Mouse (Mus musculus): ENCODE results near the gene Hddc3.

Hddc3 gene

GRCm38 (mm10) chr7:80374280-80374679 is 31.4 kb downstream of the Hddc3 start:
- no peaks in the 10 kb centered on the region for H3K9me3 ChIP-seq (ENCODE audit: low read length)
- no peaks in the 10 kb centered on the region for H3K36me3 ChIP-seq (ENCODE audit: insufficient read depth, low read length)
- no peak for TF ChIP-seq CTCF (conservative IDR thresholded peaks at IDR 0.05; ENCODE audit: low read length)
- peaks cover 31% of the 10 kb centered on the region for H3K4me1 ChIP-seq (replicated peaks; ENCODE audit: low read depth, low read length)
- H3K27me3 ChIP-seq (ENCODE audit: insufficient read depth, low read length) = peaks cover 46% of the 10 kb centered on the region
- H3K4me3 ChIP-seq (replicated peaks; ENCODE audit: low read length) = 0 out of 2 replicates have a peak overlapping the region, but pooled peaks have one; percentile 14

GRCm38 (mm10) chr7:80374733-80375132 is 31.8 kb downstream of the Hddc3 start:
- no peak for TF ChIP-seq POU5F1 (IDR thresholded peaks at IDR 0.05; ENCODE audit: borderline replicate concordance, low read length)
- TF ChIP-seq NANOG (IDR thresholded peaks at IDR 0.05; ENCODE audit: borderline replicate concordance, low read length) = no peak
- peaks cover 31% of the 10 kb centered on the region for H3K4me1 ChIP-seq (replicated peaks; ENCODE audit: low read depth, low read length)
- peaks cover 43% of the 10 kb centered on the region for H3K27me3 ChIP-seq (ENCODE audit: insufficient read depth, low read length)
- H3K4me3 ChIP-seq (replicated peaks; ENCODE audit: low read length) = no peak overlapping the region
- no peaks in the 10 kb centered on the region for H3K36me3 ChIP-seq (ENCODE audit: insufficient read depth, low read length)
- no peaks in the 10 kb centered on the region for H3K9me3 ChIP-seq (ENCODE audit: low read length)

- H3K36me3 ChIP-seq (ENCODE audit: insufficient read depth, low read length) = no peaks in the 10 kb centered on the region
- TF ChIP-seq CTCF (conservative IDR thresholded peaks at IDR 0.05; ENCODE audit: low read length) (no peak), NANOG (IDR thresholded peaks at IDR 0.05; ENCODE audit: borderline replicate concordance, low read length) (no peak)
- peaks cover 43% of the 10 kb centered on the region for H3K27me3 ChIP-seq (ENCODE audit: insufficient read depth, low read length)
- H3K4me3 ChIP-seq (replicated peaks; ENCODE audit: low read length) = no peak overlapping the region
- no peaks in the 10 kb centered on the region for H3K9me3 ChIP-seq (ENCODE audit: low read length)
- H3K4me1 ChIP-seq (replicated peaks; ENCODE audit: low read depth, low read length) = peaks cover 31% of the 10 kb centered on the region
These were observed 32.6 kb downstream of the Hddc3 start for GRCm38 (mm10) chr7:80375376-80376039.

- H3K4me1 ChIP-seq (replicated peaks; ENCODE audit: low read depth, low read length) = peaks cover 36% of the 10 kb centered on the region
- H3K4me3 ChIP-seq (replicated peaks; ENCODE audit: low read length) = no peak overlapping the region
- no peaks in the 10 kb centered on the region for H3K36me3 ChIP-seq (ENCODE audit: insufficient read depth, low read length)
- peaks cover 50% of the 10 kb centered on the region for H3K27me3 ChIP-seq (ENCODE audit: insufficient read depth, low read length)
- TF ChIP-seq CTCF (conservative IDR thresholded peaks at IDR 0.05; ENCODE audit: low read length) (no peak), POU5F1 (IDR thresholded peaks at IDR 0.05; ENCODE audit: borderline replicate concordance, low read length) (no peak), NANOG (IDR thresholded peaks at IDR 0.05; ENCODE audit: borderline replicate concordance, low read length) (no peak)
- H3K9me3 ChIP-seq (ENCODE audit: low read length) = no peaks in the 10 kb centered on the region
These were observed 33.3 kb downstream of the Hddc3 start for GRCm38 (mm10) chr7:80376192-80376591.

GRCm38 (mm10) chr7:80377471-80377870 is 34.6 kb downstream of the Hddc3 start:
- peaks cover 41% of the 10 kb centered on the region for H3K4me1 ChIP-seq (replicated peaks; ENCODE audit: low read depth, low read length)
- no peak overlapping the region for H3K4me3 ChIP-seq (replicated peaks; ENCODE audit: low read length)
- no peaks in the 10 kb centered on the region for H3K36me3 ChIP-seq (ENCODE audit: insufficient read depth, low read length)
- peaks cover 52% of the 10 kb centered on the region for H3K27me3 ChIP-seq (ENCODE audit: insufficient read depth, low read length)
- TF ChIP-seq NANOG (IDR thresholded peaks at IDR 0.05; ENCODE audit: borderline replicate concordance, low read length) = no peak
- no peak for TF ChIP-seq POU5F1 (IDR thresholded peaks at IDR 0.05; ENCODE audit: borderline replicate concordance, low read length)
- peak; percentile 97 for TF ChIP-seq CTCF (conservative IDR thresholded peaks at IDR 0.05; ENCODE audit: low read length)
- H3K9me3 ChIP-seq (ENCODE audit: low read length) = no peaks in the 10 kb centered on the region

- Histone ChIP-seq H3K4me3 (replicated peaks; ENCODE audit: low read length) (no peak overlapping the region), H3K27me3 (ENCODE audit: insufficient read depth, low read length) (peaks cover 55% of the 10 kb centered on the region), H3K36me3 (ENCODE audit: insufficient read depth, low read length) (no peaks in the 10 kb centered on the region), H3K4me1 (replicated peaks; ENCODE audit: low read depth, low read length) (peaks cover 52% of the 10 kb centered on the region), H3K9me3 (ENCODE audit: low read length) (no peaks in the 10 kb centered on the region)
- TF ChIP-seq CTCF (conservative IDR thresholded peaks at IDR 0.05; ENCODE audit: low read length) (peak; percentile 65), POU5F1 (IDR thresholded peaks at IDR 0.05; ENCODE audit: borderline replicate concordance, low read length) (no peak)
These were observed 36.6 kb downstream of the Hddc3 start for GRCm38 (mm10) chr7:80379531-80379930.

GRCm38 (mm10) chr7:80382919-80383318 is 40.0 kb downstream of the Hddc3 start:
- no peaks in the 10 kb centered on the region for H3K36me3 ChIP-seq (ENCODE audit: insufficient read depth, low read length)
- H3K9me3 ChIP-seq (ENCODE audit: low read length) = no peaks in the 10 kb centered on the region
- H3K27me3 ChIP-seq (ENCODE audit: insufficient read depth, low read length) = peaks cover 64% of the 10 kb centered on the region
- no peak for TF ChIP-seq CTCF (conservative IDR thresholded peaks at IDR 0.05; ENCODE audit: low read length)
- TF ChIP-seq POU5F1 (IDR thresholded peaks at IDR 0.05; ENCODE audit: borderline replicate concordance, low read length) = no peak
- no peak for TF ChIP-seq NANOG (IDR thresholded peaks at IDR 0.05; ENCODE audit: borderline replicate concordance, low read length)
- H3K4me1 ChIP-seq (replicated peaks; ENCODE audit: low read depth, low read length) = peaks cover 63% of the 10 kb centered on the region
- peak overlapping the region; percentile 57 for H3K4me3 ChIP-seq (replicated peaks; ENCODE audit: low read length)

GRCm38 (mm10) chr7:80386235-80386930 is 43.5 kb downstream of the Hddc3 start:
- peak overlapping the region; percentile 73 for H3K4me3 ChIP-seq (replicated peaks; ENCODE audit: low read length)
- peaks cover 59% of the 10 kb centered on the region for H3K27me3 ChIP-seq (ENCODE audit: insufficient read depth, low read length)
- TF ChIP-seq CTCF (conservative IDR thresholded peaks at IDR 0.05; ENCODE audit: low read length) (peak; percentile 50), NANOG (IDR thresholded peaks at IDR 0.05; ENCODE audit: borderline replicate concordance, low read length) (no peak)
- peaks cover 1% of the 10 kb centered on the region for H3K36me3 ChIP-seq (ENCODE audit: insufficient read depth, low read length)
- no peaks in the 10 kb centered on the region for H3K9me3 ChIP-seq (ENCODE audit: low read length)
- H3K4me1 ChIP-seq (replicated peaks; ENCODE audit: low read depth, low read length) = peaks cover 62% of the 10 kb centered on the region
